Mouse (Mus musculus): ENCODE measurements around the gene Rdh16.
"Not testable (repeated sequence)": the region's sequence is repeated elsewhere in the genome, so short reads cannot be mapped to it uniquely, and the experiment has no call there.

Rdh16 gene

GRCm38 (mm10) chr10:127800891-127801290 lies at the start of gene Rdh16:
Gene Rdh16, plus strand, starts transcription at chr10:127801152.
- DNase-seq = peak; percentile 88

DNA sequence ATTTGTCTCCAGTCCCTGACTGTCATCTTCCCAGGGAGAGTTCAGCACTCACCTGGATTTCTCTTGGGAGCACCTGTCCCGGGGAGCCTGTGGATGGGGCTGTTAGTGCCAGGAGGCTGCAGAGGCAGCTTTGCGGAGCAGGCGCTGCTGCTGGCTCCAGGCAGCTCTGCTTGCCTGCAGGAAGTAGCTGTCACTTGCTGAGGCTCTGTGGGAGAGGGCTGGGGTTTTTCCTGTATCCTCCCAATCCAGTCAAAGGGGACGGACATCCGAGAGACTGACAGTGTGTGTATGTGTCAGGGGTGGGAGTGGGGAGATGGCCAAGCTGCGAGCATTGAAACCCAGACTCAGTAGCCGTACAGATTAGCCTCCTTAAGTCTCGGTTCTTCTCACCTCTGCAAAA lies 49.4 kb upstream of the Rdh16 start, which contains the start of gene Gpr182:
TSS of gene Gpr182 (minus strand) at position 185 of the 400 bp plus-strand sequence.
- DNase-seq = peak; percentile 54

- DNase-seq = no peak
Measured at GRCm38 (mm10) chr10:127754566-127755166, 46.3 kb upstream of the Rdh16 start.

- no peak for DNase-seq
Measured at GRCm38 (mm10) chr10:127755246-127755645, 45.7 kb upstream of the Rdh16 start.

GRCm38 (mm10) chr10:127755770-127756468 lies 45.0 kb upstream of the Rdh16 start:
- DNase-seq = no peak

GRCm38 (mm10) chr10:127759181-127760110 lies 41.5 kb upstream of the Rdh16 start, which contains the start of the genes Rdh1 and Rdh16f1:
Gene Rdh1, plus strand, starts transcription at chr10:127759721.
Gene Rdh16f1, plus strand, starts transcription at chr10:127759787.
- DNase-seq = no peak

DNA sequence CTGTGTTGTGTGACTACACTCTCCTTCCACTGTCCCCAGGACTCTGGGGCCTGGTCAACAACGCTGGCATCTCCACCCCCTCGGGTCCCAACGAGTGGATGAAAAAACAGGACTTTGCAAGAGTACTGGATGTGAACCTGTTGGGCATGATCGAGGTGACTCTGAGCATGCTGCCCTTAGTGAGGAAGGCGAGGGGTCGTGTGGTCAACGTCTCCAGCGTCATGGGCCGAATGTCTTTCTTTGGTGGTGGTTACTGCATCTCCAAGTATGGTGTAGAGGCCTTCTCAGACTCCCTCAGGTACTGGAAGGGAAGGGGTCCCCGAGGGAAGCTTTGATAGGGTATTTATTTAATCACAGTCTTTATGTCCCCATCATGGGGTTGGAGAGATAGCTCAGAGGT lies 38.0 kb upstream of the Rdh16 start:
- DNase-seq = not testable (repeated sequence)

GRCm38 (mm10) chr10:127763914-127764680 lies 36.9 kb upstream of the Rdh16 start:
- DNase-seq = peak; percentile 83

DNA sequence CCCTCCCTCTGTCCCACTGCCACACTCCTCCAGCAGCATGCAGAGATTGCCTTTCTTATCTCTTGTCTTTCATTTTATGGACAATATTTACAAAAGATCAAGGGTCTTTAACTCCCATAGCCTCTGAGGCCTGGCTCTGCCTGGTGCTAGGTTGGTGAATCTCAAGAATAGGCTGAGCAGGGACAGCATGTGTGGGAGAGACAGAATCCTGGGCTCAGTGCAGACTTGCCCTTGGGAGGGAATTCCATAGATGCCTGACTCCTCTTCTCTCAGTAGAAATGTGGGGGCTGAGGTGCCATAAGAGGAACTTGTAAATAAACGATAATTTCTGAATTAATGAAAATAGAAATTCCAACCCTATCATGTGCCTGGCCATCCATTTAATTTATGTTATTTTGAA lies 34.4 kb upstream of the Rdh16 start:
- no peak for DNase-seq

- DNase-seq = no peak
Measured at GRCm38 (mm10) chr10:127776011-127776410, 24.9 kb upstream of the Rdh16 start, which contains the start of gene Rdh9. Gene Rdh9, plus strand, starts transcription at chr10:127776386.

DNA sequence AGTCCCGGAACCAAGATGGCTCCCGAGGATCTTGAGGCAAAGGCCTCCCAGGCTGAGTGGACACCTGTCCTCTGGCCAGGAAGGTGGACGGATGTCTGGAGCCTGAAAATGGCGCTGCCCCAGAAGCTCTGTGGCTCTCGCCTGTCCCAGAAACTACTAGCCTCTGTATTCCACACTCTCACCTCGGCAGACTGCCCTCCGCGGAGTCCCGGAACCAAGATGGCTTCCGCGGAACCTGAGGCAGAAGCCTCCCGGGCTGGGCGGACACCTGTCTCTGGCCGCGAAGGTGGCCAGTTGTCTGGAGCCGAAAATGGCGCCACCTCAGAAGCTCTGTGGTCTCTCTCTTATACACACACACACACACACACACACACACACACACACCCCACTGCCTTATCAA lies 18.6 kb upstream of the Rdh16 start:
- DNase-seq = not testable (repeated sequence)

GRCm38 (mm10) chr10:127785411-127785810 lies 15.5 kb upstream of the Rdh16 start:
- DNase-seq = peak; percentile 57

DNA sequence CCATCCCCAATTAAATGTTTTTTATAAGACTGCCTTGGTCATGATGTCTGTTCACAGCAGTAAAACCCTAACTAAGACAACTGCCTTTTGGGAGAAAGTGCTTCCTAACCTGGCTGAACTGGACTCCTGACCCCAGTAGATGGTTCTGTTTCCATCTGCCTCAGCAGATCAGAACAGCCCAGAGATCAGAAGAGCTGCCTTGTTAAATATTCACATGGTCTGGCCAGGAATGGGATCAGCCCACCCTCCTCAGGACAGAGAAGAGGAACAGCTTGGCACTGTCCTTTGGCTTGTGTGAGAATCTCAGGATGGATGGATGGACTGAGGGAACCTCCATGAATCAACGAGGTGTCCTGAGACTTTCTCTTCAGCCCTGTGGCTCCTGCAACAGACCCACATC lies 1.7 kb upstream of the Rdh16 start:
- DNase-seq = peak; percentile 91

- peak; percentile 54 for DNase-seq
Measured at GRCm38 (mm10) chr10:127801612-127802011, 660 bp downstream of the Rdh16 start.

- DNase-seq = no peak
Measured at GRCm38 (mm10) chr10:127802236-127802635, 1.3 kb downstream of the Rdh16 start.

DNA sequence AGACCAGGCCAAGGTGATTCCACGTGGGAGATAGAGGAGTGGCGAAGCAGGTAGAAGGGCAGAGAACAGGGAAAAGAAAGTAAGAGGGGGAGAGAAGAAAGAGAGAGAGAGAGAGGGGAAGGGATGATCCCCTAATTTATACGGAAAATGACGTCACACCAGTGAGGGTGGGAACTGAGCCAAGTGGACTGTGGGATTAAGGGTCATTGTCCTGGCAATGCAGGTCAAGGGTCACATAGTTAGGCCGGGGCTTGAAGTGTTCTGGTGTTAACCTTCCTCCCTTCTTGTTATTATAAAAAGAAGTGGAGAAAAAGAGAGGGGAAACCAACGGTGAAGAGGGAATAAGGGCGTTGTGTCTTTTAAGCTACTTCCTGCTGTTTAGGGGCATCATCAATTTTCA lies 3.5 kb downstream of the Rdh16 start:
- DNase-seq = peak; percentile 78

- DNase-seq = peak; percentile 75
Measured at GRCm38 (mm10) chr10:127815888-127816287, 14.9 kb downstream of the Rdh16 start.

DNA sequence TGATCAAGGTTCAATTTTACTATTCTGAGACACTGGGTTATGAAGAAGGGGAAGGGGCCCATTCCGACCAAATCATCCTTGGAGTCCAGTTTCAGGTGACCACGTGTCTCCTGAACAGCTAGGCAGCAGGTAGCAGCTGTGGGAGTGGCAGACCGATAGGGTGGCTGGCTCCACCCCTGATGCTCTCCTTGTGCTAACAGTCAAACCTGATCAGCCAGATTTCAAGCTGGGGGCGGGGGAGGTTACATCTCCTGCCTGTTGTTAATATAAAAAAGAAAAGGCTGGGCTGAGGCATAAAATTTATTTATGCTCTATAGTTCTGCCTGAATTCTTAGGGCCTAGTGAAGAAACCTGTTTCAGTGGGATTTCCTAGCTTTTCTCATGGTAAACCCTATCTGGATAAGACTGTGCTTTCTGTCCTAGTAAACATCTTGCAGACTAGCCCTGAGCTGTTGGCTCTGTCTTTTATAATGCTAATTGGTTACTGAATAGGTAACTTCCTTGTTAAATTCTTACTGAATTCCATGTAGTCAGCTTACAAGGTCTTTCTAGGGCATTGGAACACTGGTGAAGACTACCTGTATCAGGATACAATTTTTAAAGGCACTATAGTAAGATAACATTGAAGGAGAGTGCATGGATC lies 16.4 kb downstream of the Rdh16 start:
- DNase-seq = peak; percentile 68

GRCm38 (mm10) chr10:127821806-127822205 lies 20.9 kb downstream of the Rdh16 start:
- DNase-seq = not testable (repeated sequence)

GRCm38 (mm10) chr10:127825386-127825785 lies 24.4 kb downstream of the Rdh16 start:
- peak; percentile 61 for DNase-seq

- no peak for DNase-seq
Measured at GRCm38 (mm10) chr10:127829121-127829520, 28.2 kb downstream of the Rdh16 start.

- peak; percentile 85 for DNase-seq
Measured at GRCm38 (mm10) chr10:127834186-127834585, 33.2 kb downstream of the Rdh16 start.
